Mouse (Mus musculus): Measurements from ENCODE around the gene Fkbp15. TPM values are rescaled to one million over a fixed set of nuclear protein-coding genes. Genes with fewer than 3 reads are reported as not detected.

Gene Fkbp15
- total and polyA plus RNA-seq, 3 experiments = 16.7 to 60.9 (median 60.0) TPM

- DNase-seq (ENCODE audit: low spot score) (no peak), ATAC-seq (ENCODE audit: extremely low read depth, insufficient number of reproducible peaks, low FRiP score, poor library complexity, severe bottlenecking) (no peak; the same call in 1 of the 2 replicates)
Measured at GRCm38 (mm10) chr4:62344000-62344399, 16.3 kb downstream of the Fkbp15 start.

GRCm38 (mm10) chr4:62338536-62338935 lies 21.8 kb downstream of the Fkbp15 start:
- ATAC-seq (ENCODE audit: extremely low read depth, insufficient number of reproducible peaks, low FRiP score, poor library complexity, severe bottlenecking) = no peak
- H3K27me3 ChIP-seq (ENCODE audit: insufficient read depth, low read length) = no peaks in the 10 kb centered on the region
- TF ChIP-seq GATA2 (IDR thresholded peaks at IDR 0.05; ENCODE audit: borderline replicate concordance, low read depth, low read length) (no peak), CTCF (IDR thresholded peaks at IDR 0.05; ENCODE audit: low read depth, low read length) (no peak), TAL1 (conservative IDR thresholded peaks at IDR 0.05; ENCODE audit: low read depth, low read length) (no peak), GATA1 (IDR thresholded peaks at IDR 0.05; ENCODE audit: borderline replicate concordance, low read length) (no peak), POLR2AphosphoS5 (IDR thresholded peaks at IDR 0.05; ENCODE audit: insufficient replicate concordance, low read depth, low read length) (no peak)
- H3K9me3 ChIP-seq (replicated peaks) = no peaks in the 10 kb centered on the region
- no peaks in the 10 kb centered on the region for H3K4me1 ChIP-seq (ENCODE audit: insufficient read depth, low read depth, low read length)
- no peak for DNase-seq (ENCODE audit: low spot score)
- H3K4me3 ChIP-seq (ENCODE audit: low read depth, low read length) = no peak overlapping the region
- H3K36me3 ChIP-seq (replicated peaks) = peaks cover 89% of the 10 kb centered on the region

More at GRCm38 (mm10) chr4:62344000-62344399, 16.3 kb downstream of the Fkbp15 start:
- peaks cover 2% of the 10 kb centered on the region; the same call in 1 of the 2 replicates for H3K4me1 ChIP-seq (ENCODE audit: insufficient read depth, low read depth, low read length)
- H3K36me3 ChIP-seq (replicated peaks) = peaks cover 90% of the 10 kb centered on the region
- TF ChIP-seq POLR2AphosphoS5 (IDR thresholded peaks at IDR 0.05; ENCODE audit: insufficient replicate concordance, low read depth, low read length) = no peak
- 0 out of 2 replicates have a peak, but pooled peaks have one; percentile 17 for TF ChIP-seq CTCF (IDR thresholded peaks at IDR 0.05; ENCODE audit: low read depth, low read length)
- TF ChIP-seq TAL1 (conservative IDR thresholded peaks at IDR 0.05; ENCODE audit: low read depth, low read length) = no peak
- TF ChIP-seq GATA1 (IDR thresholded peaks at IDR 0.05; ENCODE audit: borderline replicate concordance, low read length) = no peak
- no peak for TF ChIP-seq GATA2 (IDR thresholded peaks at IDR 0.05; ENCODE audit: borderline replicate concordance, low read depth, low read length)
- no peaks in the 10 kb centered on the region for H3K9me3 ChIP-seq (replicated peaks)
- no peak overlapping the region for H3K4me3 ChIP-seq (ENCODE audit: low read depth, low read length)
- H3K27me3 ChIP-seq (ENCODE audit: insufficient read depth, low read length) = no peaks in the 10 kb centered on the region

DNA sequence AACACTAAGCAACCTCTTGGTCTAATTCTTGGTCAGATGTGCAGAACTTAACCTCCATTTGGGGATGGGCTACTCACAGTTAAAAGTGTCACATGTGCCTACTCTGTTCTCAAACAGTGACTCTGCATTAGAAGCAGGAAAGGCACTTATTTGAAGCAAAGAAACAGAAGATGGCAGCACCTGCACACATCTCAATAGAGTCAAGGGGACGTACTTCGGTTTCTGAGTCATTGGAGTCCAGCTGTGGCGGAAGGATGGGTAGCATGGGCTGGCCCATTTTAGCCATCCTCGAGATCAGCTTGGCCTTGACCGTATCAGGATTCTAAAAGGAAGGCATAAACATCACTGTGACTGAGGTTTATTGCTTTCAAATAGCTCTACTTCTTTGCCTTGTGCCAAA lies 28.4 kb downstream of the Fkbp15 start:
- no peak for TF ChIP-seq GATA1 (IDR thresholded peaks at IDR 0.05; ENCODE audit: borderline replicate concordance, low read length)
- TF ChIP-seq GATA2 (IDR thresholded peaks at IDR 0.05; ENCODE audit: borderline replicate concordance, low read depth, low read length) = no peak
- no peak for TF ChIP-seq CTCF (IDR thresholded peaks at IDR 0.05; ENCODE audit: low read depth, low read length)
- TF ChIP-seq POLR2AphosphoS5 (IDR thresholded peaks at IDR 0.05; ENCODE audit: insufficient replicate concordance, low read depth, low read length) = no peak
- TF ChIP-seq TAL1 (conservative IDR thresholded peaks at IDR 0.05; ENCODE audit: low read depth, low read length) = no peak
- peaks cover 89% of the 10 kb centered on the region for H3K36me3 ChIP-seq (replicated peaks)
- no peak overlapping the region for H3K4me3 ChIP-seq (ENCODE audit: low read depth, low read length)
- H3K9me3 ChIP-seq (replicated peaks) = no peaks in the 10 kb centered on the region
- H3K4me1 ChIP-seq (ENCODE audit: insufficient read depth, low read depth, low read length) = peaks cover 3% of the 10 kb centered on the region; the same call in 1 of the 2 replicates
- no peak for DNase-seq (ENCODE audit: low spot score)
- ATAC-seq (ENCODE audit: extremely low read depth, insufficient number of reproducible peaks, low FRiP score, poor library complexity, severe bottlenecking) = no peak
- H3K27me3 ChIP-seq (ENCODE audit: insufficient read depth, low read length) = no peaks in the 10 kb centered on the region

DNA sequence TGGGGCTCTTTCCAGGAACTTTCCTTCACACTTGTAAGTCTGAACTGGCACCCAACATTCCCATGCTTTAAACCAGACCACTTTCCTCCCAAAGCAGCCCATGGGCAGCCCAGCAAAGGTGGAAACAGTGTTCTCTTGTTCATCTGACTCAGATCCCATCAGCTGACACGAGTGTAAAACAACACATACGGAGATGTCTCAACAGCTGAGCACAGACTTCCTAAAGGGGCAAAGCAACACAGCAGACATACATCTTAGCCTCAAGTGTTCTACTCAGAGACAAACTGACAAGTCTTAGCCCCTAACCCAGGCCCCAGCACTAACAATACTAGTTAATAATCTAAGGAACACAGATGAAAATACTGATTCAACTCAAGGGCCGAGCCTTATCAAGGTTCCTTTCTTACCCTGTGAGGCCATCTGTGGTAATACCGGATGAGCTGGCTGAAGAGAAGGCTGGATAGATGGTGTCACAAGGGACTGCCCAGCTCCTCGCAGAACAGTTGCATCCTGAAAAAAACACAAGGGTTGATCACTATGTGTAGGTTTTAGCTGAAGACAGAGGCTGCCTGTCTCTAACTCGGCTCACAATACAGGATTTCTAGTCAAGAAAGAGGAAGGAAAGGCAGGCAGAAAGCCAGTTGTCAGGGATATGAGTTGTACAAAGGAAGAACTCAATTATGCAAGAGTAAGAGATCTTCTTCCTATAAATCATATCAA lies 31.2 kb downstream of the Fkbp15 start:
- no peaks in the 10 kb centered on the region for H3K9me3 ChIP-seq (replicated peaks)
- peaks cover 3% of the 10 kb centered on the region; the same call in 1 of the 2 replicates for H3K4me1 ChIP-seq (ENCODE audit: insufficient read depth, low read depth, low read length)
- H3K4me3 ChIP-seq (ENCODE audit: low read depth, low read length) = no peak overlapping the region
- no peak for TF ChIP-seq TAL1 (conservative IDR thresholded peaks at IDR 0.05; ENCODE audit: low read depth, low read length)
- no peaks in the 10 kb centered on the region for H3K27me3 ChIP-seq (ENCODE audit: insufficient read depth, low read length)
- DNase-seq (ENCODE audit: low spot score) (no peak), ATAC-seq (ENCODE audit: extremely low read depth, insufficient number of reproducible peaks, low FRiP score, poor library complexity, severe bottlenecking) (peak; percentile 37; the same call in 1 of the 2 replicates)
- peaks cover 93% of the 10 kb centered on the region for H3K36me3 ChIP-seq (replicated peaks)

DNA sequence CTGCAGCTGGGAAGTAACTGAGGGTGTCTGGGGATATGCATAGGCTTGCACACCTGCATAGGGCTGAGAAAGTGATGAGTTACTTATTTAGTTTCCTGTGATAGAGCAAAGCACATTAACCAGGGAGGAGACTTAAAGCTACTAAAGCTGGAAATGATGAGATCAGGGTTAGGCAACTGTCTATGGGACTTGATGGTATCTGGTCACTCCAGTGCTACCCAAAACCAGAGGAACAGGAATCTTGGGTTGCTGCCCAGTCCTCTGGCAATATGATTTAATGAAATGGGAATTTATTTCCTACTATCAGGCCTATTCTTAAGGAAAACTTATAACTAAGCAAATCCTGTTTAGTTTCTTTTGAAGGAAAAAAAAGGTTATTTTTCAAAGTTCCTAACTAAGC lies 34.2 kb downstream of the Fkbp15 start:
- ATAC-seq (ENCODE audit: extremely low read depth, insufficient number of reproducible peaks, low FRiP score, poor library complexity, severe bottlenecking) (no peak), DNase-seq (ENCODE audit: low spot score) (no peak)
- TF ChIP-seq POLR2AphosphoS5 (IDR thresholded peaks at IDR 0.05; ENCODE audit: insufficient replicate concordance, low read depth, low read length) (no peak), CTCF (IDR thresholded peaks at IDR 0.05; ENCODE audit: low read depth, low read length) (no peak), GATA1 (IDR thresholded peaks at IDR 0.05; ENCODE audit: borderline replicate concordance, low read length) (no peak), GATA2 (IDR thresholded peaks at IDR 0.05; ENCODE audit: borderline replicate concordance, low read depth, low read length) (no peak), TAL1 (conservative IDR thresholded peaks at IDR 0.05; ENCODE audit: low read depth, low read length) (no peak)
- H3K27me3 ChIP-seq (ENCODE audit: insufficient read depth, low read length) = no peaks in the 10 kb centered on the region
- H3K4me3 ChIP-seq (ENCODE audit: low read depth, low read length) = no peak overlapping the region
- peaks cover 94% of the 10 kb centered on the region for H3K36me3 ChIP-seq (replicated peaks)
- peaks cover 9% of the 10 kb centered on the region for H3K4me1 ChIP-seq (ENCODE audit: insufficient read depth, low read depth, low read length)
- H3K9me3 ChIP-seq (replicated peaks) = no peaks in the 10 kb centered on the region

DNA sequence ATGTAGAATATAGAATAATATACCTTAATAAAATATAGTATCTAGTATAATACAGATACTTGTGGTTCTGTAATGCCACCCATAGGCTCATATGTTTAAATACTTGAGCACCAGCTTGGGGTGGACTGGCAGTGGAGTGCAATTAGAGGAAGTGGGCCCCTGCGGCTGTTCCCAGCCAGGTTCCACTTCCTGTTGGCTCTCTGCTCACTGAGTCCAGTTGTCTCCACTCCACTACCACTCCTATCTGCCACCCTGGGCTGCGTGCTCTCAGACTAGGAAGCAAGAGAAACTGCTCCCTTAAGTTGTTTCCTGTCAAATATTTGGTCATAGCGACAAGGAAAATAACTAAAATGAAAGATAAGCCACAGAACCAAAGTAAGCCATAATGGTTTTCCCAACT lies 37.7 kb downstream of the Fkbp15 start:
- H3K36me3 ChIP-seq (replicated peaks) = peaks cover 99% of the 10 kb centered on the region
- H3K27me3 ChIP-seq (ENCODE audit: insufficient read depth, low read length) = no peaks in the 10 kb centered on the region
- ATAC-seq (ENCODE audit: extremely low read depth, insufficient number of reproducible peaks, low FRiP score, poor library complexity, severe bottlenecking) (peak; percentile 49), DNase-seq (ENCODE audit: low spot score) (no peak)
- TF ChIP-seq GATA2 (IDR thresholded peaks at IDR 0.05; ENCODE audit: borderline replicate concordance, low read depth, low read length) = no peak
- peaks cover 6% of the 10 kb centered on the region for H3K4me1 ChIP-seq (ENCODE audit: insufficient read depth, low read depth, low read length)
- no peaks in the 10 kb centered on the region for H3K9me3 ChIP-seq (replicated peaks)
- H3K4me3 ChIP-seq (ENCODE audit: low read depth, low read length) = no peak overlapping the region
